Mouse (Mus musculus) thymus, adult 18-20 months (tissue): ENCODE data around the gene Ntn5.
A peak's percentile ranks its signal among the peaks of the same experiment; 100 is the strongest.

ENCODE experiments used
- DNase-seq, 2 experiments: peaks; one replicate each; pipeline ENCODE4 v3.0.0; 2022; ENCODE audit warnings: mixed read lengths in 2 of 2

Gene Ntn5

GRCm38 (mm10) chr7:45730727-45731431, 47.1 kb downstream of the Ntn5 start:
- peak; percentile 34 to 43 for DNase-seq

- peak; percentile 74 to 87 for DNase-seq
Observed at GRCm38 (mm10) chr7:45733477-45733876, 49.7 kb downstream of the Ntn5 start.

- DNase-seq = peak in 1 of 2 experiments; percentile 71
Observed at GRCm38 (mm10) chr7:45739162-45739763, 55.4 kb downstream of the Ntn5 start.

GRCm38 (mm10) chr7:45739820-45740219, 56.0 kb downstream of the Ntn5 start:
- DNase-seq = no peak

GRCm38 (mm10) chr7:45741308-45741707, 57.5 kb downstream of the Ntn5 start:
- DNase-seq = no peak

GRCm38 (mm10) chr7:45741777-45742176, 58.0 kb downstream of the Ntn5 start:
- DNase-seq = peak in 1 of 2 experiments; percentile 59

- DNase-seq = no peak
Observed at GRCm38 (mm10) chr7:45742338-45742737, 58.5 kb downstream of the Ntn5 start.
